Mouse (Mus musculus) kidney, adult 2 months (tissue): ENCODE measurements around the gene Ddx51. TPM values are rescaled to one million over a fixed set of nuclear protein-coding genes. Genes with fewer than 3 reads are reported as not detected.
A peak's percentile ranks its signal among the peaks of the same experiment; 100 is the strongest.

Source experiments
- DNase-seq: peaks from one replicate; pipeline ENCODE4 v3.0.0; 2021
- H3K27ac ChIP-seq: fragments of 200-500 bp; 2 replicates; pipeline ENCODE4 v1.5.1; 2012; ENCODE audit warnings: low read depth, low read length, control low read depth, inconsistent platforms; ENCODE audit not compliant: insufficient read depth
- H3K27me3 ChIP-seq: fragments of 200-500 bp; replicated peaks from 2 replicates; pipeline ENCODE4 v1.6.1; 2012; ENCODE audit warnings: mild to moderate bottlenecking, moderate library complexity, low read length, inconsistent platforms; ENCODE audit not compliant: control insufficient read depth, insufficient read depth
- H3K36me3 ChIP-seq: fragments of 200-500 bp; 2 replicates; pipeline ENCODE4 v1.6.1; 2012; ENCODE audit warnings: mild to moderate bottlenecking, moderate library complexity, low read length, inconsistent platforms; ENCODE audit not compliant: control insufficient read depth, insufficient read depth
- H3K4me1 ChIP-seq: fragments of 200-500 bp; 2 replicates; pipeline ENCODE4 v1.6.1; 2011; ENCODE audit warnings: low read length; ENCODE audit not compliant: control insufficient read depth, insufficient read depth
- H3K4me3 ChIP-seq: fragments of 200-500 bp; 2 replicates; pipeline ENCODE4 v1.5.1; 2011; ENCODE audit warnings: mild to moderate bottlenecking, low read depth, low read length, control low read depth; ENCODE audit not compliant: insufficient read depth
- CTCF ChIP-seq: fragments of 200-500 bp; conservative IDR thresholded peaks from 2 replicates; pipeline ENCODE4 v1.5.1; 2011; ENCODE audit warnings: low read depth, mild to moderate bottlenecking, control low read depth, low read length, moderate library complexity, mixed read lengths; ENCODE audit not compliant: insufficient read depth, insufficient read length
- POLR2A ChIP-seq: fragments of 200-500 bp; IDR thresholded peaks from one replicate; pipeline ENCODE4 v1.6.1; 2011; ENCODE audit warnings: low read depth, low read length, control low read depth
- WGBS: fragments of 180-500 bp; shearing (Covaris S2); methylation state at CpG from one replicate; pipeline ENCODE4 v1.1.7; 2018; 5-methylcytosine and 5-hydroxymethylcytosine counted together
- polyA plus RNA-seq: library from polyadenylated mRNA; depleted of rRNA; stranded (reverse); fragments of >200 nt; gene quantifications from 2 replicates; pipeline ENCODE4 v1.2.3, GENCODE M21; 2012

Gene Ddx51
- polyA plus RNA-seq, 1 experiment: 11.9 TPM

DNA sequence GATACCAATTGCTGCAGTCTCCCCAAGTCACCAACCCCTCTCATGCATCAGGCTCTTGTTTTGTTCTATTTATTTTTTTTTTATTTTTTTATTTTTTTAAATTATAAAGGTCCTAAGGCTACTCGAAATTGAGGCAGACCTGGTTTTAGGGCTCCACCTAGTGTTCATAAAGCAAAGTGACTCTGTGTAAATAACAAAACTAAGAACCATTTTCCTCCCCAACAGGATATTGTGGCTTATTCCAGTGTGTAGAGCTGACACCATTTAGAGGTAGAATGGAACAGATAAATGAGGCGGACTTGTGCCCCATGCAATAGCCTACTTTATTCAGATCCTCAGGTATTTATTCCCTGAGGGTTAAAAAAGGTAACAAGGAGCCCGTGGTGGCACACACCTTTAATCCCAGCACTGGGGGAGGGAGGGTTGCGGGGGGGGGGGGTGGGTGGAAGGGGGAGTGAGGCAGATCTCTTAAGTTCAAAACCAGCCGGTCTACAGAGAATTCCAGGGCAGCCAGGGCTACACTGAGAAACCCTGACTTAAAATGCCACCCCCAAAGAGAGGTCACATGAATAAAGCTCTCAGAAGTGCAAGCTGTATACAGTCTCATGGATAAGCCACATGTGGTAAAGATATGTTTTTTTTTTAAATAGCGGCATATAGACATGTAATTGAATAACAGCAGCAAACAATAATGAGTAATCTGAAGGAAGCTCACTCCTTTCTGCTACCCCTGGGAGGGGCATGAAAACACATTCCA is 17.1 kb upstream of the Ddx51 start:
- H3K4me3 ChIP-seq: no peak overlapping the region
- no peaks in the 10 kb centered on the region; the same call in 1 of the 2 replicates for H3K4me1 ChIP-seq
- no peak overlapping the region for H3K27ac ChIP-seq
- DNase-seq: peak; percentile 53
- H3K36me3 ChIP-seq: no peaks in the 10 kb centered on the region
- H3K27me3 ChIP-seq: no peaks in the 10 kb centered on the region
- TF ChIP-seq POLR2A (no peak), CTCF (0 out of 2 replicates have a peak, but pooled peaks have one; percentile 25)
- 31% methylated on average over 6 of the region's 6 CpGs for WGBS

DNA sequence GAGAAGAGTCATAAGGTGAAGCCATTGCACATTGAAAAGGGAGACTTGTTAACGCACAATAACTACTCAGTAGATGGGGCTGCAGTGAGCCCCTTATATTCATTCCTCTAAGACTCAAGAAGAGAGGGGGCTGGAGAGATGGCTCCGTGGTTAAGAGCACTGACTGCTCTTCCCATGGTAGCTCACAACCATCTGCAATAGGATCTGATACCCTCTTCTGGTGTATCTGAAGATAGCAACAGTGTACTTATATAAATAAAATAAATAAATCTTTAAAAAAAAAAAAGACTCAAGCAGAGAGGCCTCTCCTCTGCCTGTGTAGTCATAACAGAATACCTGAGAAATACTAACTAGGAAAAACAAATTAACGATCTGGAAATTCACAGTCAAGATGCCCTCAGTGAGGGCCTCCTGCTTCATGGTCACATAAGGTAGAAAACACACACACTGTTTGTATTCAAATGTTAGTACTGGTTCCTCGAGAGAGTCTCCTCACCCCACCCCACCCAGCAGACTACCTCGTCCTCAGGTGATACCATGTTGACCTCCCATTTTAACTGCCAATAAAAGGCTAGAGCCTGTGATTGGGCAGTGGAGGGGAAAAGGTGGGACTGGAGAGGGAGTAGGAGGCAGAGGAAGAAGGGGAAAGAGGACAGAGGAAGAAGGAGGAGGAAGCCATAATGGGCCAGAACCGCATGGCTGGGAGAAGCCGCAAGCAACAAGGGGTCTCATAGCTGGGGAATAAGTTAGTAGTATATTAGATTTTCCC is 14.8 kb upstream of the Ddx51 start:
- Histone ChIP-seq H3K27me3 (no peaks in the 10 kb centered on the region), H3K4me3 (no peak overlapping the region), H3K27ac (no peak overlapping the region), H3K4me1 (no peaks in the 10 kb centered on the region; the same call in 1 of the 2 replicates), H3K36me3 (no peaks in the 10 kb centered on the region)
- TF ChIP-seq CTCF (no peak), POLR2A (no peak)
- 84% methylated on average over 7 of the region's 7 CpGs for WGBS
- no peak for DNase-seq

DNA sequence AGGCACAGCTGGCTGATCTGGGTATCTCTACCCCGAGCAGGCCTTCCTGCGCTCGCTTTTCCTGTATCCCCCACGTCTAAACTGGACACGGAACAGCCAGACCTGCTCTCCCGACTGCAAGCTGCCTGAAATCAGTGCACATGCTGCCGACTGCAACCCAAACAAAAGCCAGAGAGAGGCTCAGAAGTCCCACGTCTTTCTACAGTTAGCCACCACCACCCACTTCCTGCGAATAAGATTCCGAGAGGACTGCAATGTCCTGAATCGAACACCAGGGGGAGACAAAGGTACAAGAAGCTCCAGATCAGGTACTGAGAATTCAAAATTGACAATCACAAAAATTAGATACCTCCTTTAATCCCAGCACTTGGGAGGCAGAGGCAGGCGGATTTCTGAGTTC is 13.8 kb upstream of the Ddx51 start:
- TF ChIP-seq CTCF (peak; percentile 69), POLR2A (no peak)
- H3K36me3 ChIP-seq: no peaks in the 10 kb centered on the region
- no peak overlapping the region for H3K27ac ChIP-seq
- DNase-seq: peak; percentile 78
- 22% methylated on average over 12 of the region's 12 CpGs for WGBS
- no peak overlapping the region for H3K4me3 ChIP-seq
- H3K4me1 ChIP-seq: no peaks in the 10 kb centered on the region; the same call in 1 of the 2 replicates
- no peaks in the 10 kb centered on the region for H3K27me3 ChIP-seq

DNA sequence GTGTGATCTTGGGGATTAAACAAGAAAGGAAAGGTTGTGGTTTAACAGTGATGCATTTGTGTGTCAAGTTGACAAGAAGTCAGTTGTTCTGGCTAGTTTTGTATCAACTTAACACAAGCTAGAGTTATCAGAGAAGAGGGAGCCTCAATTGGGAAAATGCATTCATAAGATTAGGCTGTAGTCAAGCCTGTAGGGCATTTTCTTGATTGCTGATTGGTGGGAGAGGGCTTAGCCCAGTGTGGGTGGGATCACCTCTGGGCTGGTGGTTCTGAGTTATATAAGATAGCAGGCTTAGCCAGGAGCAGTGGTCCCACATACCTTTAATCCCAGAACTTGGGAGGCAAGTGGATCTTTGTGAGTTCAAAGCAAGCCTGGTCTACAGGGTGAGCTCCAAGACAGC is 6.9 kb upstream of the Ddx51 start:
- H3K27me3 ChIP-seq: no peaks in the 10 kb centered on the region
- no peaks in the 10 kb centered on the region for H3K36me3 ChIP-seq
- no peak overlapping the region for H3K27ac ChIP-seq
- no peak for TF ChIP-seq CTCF
- no peak for TF ChIP-seq POLR2A
- no peak overlapping the region for H3K4me3 ChIP-seq
- DNase-seq: no peak
- no peaks in the 10 kb centered on the region for H3K4me1 ChIP-seq

DNA sequence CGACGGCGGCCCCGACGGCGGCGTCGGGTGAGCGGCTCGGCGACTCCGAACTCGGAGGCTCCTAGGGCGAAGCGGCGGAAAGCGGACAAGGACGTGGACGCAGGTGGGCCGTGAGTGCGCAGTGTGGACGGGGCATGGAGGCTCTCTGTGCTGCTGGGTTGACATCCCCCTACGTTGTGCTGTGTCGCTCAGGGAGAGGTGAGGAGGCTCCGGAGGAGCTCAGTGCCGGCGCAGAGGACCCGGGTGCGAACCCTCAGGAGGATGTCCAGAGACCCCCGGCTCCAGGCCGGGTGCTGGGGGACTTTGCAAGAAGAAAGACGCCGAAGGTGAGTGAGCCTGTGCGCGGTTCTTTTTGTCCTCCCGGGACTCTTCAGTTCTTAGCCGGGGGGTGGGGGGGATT is 435 bp downstream of the Ddx51 start:
- Histone ChIP-seq H3K4me3 (peak overlapping the region; percentile 95), H3K27ac (no peak overlapping the region), H3K36me3 (0 out of 2 replicates have a peak, but pooled peaks cover 1% of the 10 kb centered on the region), H3K4me1 (peaks cover 6% of the 10 kb centered on the region), H3K27me3 (no peaks in the 10 kb centered on the region)
- no peak for DNase-seq
- no peak for TF ChIP-seq POLR2A
- TF ChIP-seq CTCF: no peak
- WGBS: 2% methylated on average over 37 of the region's 37 CpGs

DNA sequence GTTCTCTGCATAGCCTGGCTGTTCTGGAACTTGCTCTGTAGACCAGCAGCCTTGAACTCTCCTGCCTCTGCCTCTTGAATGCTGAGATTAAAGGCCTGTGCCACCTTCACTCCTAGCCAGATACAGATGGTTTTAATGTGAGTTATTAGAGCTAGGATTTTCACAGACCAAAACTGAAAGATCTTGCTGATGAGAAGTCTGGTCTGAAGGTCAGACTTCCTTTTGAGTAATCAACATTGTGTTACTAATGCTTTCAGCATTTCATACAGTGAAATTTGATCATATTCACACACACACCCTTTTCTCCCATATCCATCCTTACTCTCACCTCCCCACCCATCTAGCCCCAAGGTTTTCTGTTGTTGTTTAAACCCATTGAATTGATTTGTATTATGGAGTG is 6.4 kb downstream of the Ddx51 start:
- H3K27ac ChIP-seq: no peak overlapping the region
- DNase-seq: no peak
- no peaks in the 10 kb centered on the region for H3K4me1 ChIP-seq
- H3K27me3 ChIP-seq: no peaks in the 10 kb centered on the region
- no peak overlapping the region for H3K4me3 ChIP-seq
- no peak for TF ChIP-seq POLR2A
- TF ChIP-seq CTCF: no peak
- peaks cover 3% of the 10 kb centered on the region; the same call in 1 of the 2 replicates for H3K36me3 ChIP-seq

DNA sequence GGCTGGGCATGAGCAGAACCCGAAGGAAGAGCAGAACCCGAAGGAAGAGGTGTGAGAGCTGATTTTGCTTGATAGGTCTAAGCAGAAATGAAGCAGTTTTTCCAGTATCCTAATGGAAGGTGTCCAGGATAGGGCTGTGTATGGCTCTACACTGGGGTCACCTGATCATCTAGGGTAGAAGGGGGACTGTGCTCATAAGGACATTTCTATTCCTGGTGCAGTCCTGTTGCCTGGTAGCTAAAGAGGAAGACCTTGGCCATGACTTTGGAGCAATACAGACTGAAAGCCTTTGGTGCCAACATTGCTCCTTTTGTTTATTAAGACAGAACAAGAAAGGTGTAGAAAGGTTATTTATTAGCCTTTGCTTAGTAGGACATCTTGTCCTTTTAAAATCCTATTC is 10.8 kb downstream of the Ddx51 start:
- WGBS: 89% methylated on average over 2 of the region's 2 CpGs
- TF ChIP-seq CTCF: no peak
- no peak for TF ChIP-seq POLR2A
- Histone ChIP-seq H3K27ac (no peak overlapping the region), H3K27me3 (no peaks in the 10 kb centered on the region), H3K36me3 (peaks cover 2% of the 10 kb centered on the region; the same call in 1 of the 2 replicates), H3K4me3 (no peak overlapping the region), H3K4me1 (no peaks in the 10 kb centered on the region)
- no peak for DNase-seq
